Mouse (Mus musculus) gastrocnemius, adult 2 months (tissue): ENCODE measurements at regions not wholly inside any gene's neighbourhood (a gene's known extent, or its start where the extent isn't known, plus 50 kb on each side); places are given as distances from the start of the nearest gene placed in this dataset.
"Not testable (repeated sequence)": the region's sequence is repeated elsewhere in the genome, so short reads cannot be mapped to it uniquely, and the experiment has no call there.

Experiments used
- DNase-seq: peaks from one replicate; pipeline ENCODE4 v3.0.0; 2022
- H3K27ac ChIP-seq: fragments of 200-600 bp; 2 replicates; pipeline ENCODE4 v1.8.1; 2022; ENCODE audit warnings: mild to moderate bottlenecking
- H3K4me3 ChIP-seq: fragments of 200-600 bp; 2 replicates; pipeline ENCODE4 v1.8.1; 2022; ENCODE audit warnings: mild to moderate bottlenecking, moderate library complexity
- CTCF ChIP-seq: fragments of 200-600 bp; IDR thresholded peaks from 2 replicates; pipeline ENCODE4 v1.8.1; 2022; ENCODE audit warnings: antibody characterized with exemption, mild to moderate bottlenecking, moderate library complexity
- intact Hi-C: fragments of 180-260 bp; cut with DNase I; formaldehyde crosslinking; loops from one replicate; pipeline ENCODE4 v1.15.1; 2025

- Histone ChIP-seq H3K27ac (no peak overlapping the region), H3K4me3 (no peak overlapping the region)
- intact Hi-C loops, result no loop called here
- no peak for TF ChIP-seq CTCF
- no peak for DNase-seq
Measured at GRCm38 (mm10) chr17:16753090-16753489, 310.8 kb upstream of the Zfp960 start.

DNA sequence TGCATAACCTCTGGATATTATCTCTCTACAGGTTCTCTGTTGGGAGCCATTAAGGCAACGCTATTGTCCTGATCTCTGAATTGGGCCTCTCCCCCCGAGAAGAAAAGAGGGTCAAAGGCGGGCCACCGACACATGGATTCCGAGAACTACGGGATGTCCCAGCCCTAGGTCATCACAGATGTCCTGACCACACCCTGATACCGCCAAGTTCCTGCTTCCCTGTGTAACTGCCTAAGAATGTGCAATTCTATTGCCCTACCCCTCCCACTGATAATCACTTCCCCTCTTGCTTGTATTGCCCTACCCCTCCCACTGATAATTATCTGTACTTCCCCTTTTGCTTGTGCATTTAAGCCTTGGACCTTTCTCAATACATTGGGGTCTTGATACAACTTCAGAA lies 293.3 kb upstream of the Zfp960 start:
- H3K4me3 ChIP-seq, H3K27ac ChIP-seq, DNase-seq, intact Hi-C loops: not testable (repeated sequence)

DNA sequence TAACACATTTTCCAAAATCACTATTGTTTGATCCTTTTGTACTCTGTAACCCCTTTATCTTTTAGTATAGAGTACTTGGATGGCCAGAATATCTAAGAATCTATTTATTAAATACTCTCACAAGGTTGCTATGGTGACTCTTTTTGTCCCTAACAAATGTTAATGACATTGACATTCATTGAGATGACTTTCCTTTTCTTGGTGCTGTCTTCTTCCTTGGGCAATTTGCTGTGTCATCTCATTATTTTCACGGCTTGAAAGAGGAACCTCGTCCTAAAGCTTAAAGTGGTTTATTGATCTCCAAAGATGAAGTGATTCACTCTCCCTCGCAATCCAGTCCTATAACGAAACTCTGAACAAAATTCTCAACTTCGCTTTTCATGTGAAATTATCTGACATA lies 265.6 kb upstream of the Zfp960 start:
- no peak overlapping the region for H3K4me3 ChIP-seq
- intact Hi-C loops, result no loop called here
- no peak for TF ChIP-seq CTCF
- no peak overlapping the region for H3K27ac ChIP-seq
- DNase-seq, result no peak

DNA sequence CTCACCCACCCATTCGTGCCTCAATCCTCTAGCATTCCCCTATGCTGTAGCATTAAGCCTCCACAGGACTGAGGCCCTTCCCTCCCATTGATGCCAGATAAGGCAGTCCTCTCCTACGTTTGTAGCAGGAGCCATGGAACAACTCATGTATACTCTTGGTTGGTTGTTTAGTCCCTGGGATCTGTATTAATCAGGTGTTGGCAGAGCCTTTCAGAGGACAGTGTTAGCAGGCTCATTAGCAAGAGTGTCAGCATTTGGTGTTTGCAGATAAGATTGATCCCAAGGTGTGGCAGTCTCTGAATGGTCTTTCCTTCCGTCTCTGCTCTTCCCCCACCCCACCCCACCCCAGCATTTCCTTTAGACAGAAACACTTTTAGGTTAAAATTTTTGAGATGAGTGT lies 258.9 kb upstream of the Zfp960 start:
- no peak for TF ChIP-seq CTCF
- intact Hi-C loops, result loop anchor here (10.0 kb wide), 1 partner anchor 870 kb away; no protein-coding TSS in a partner anchor
- no peak for DNase-seq
- Histone ChIP-seq H3K27ac (no peak overlapping the region), H3K4me3 (no peak overlapping the region)

GRCm38 (mm10) chr17:16818421-16818820 lies 245.5 kb upstream of the Zfp960 start:
- intact Hi-C loops, result no loop called here
- no peak for TF ChIP-seq CTCF
- Histone ChIP-seq H3K4me3 (no peak overlapping the region), H3K27ac (no peak overlapping the region)
- DNase-seq, result no peak

DNA sequence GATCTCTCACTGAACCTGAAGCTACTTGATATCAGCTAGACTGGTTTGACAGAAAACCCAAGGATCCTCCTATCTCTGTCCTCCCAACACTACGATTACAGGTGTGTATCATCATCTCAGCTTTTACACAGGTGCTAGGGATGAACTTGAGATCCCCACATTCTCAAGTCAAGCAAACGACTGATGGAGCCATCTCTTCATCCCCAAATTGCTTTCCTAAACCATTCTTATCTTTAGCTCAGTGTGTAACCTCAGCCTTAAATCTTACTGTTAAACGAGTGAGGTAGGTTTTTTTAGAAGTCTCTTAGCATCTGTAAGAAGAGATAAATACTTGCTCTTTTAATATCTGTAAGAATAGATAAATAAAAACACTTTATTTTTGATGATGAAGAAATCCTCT lies 242.2 kb upstream of the Zfp960 start:
- TF ChIP-seq CTCF, result no peak
- H3K4me3 ChIP-seq, result no peak overlapping the region
- DNase-seq, result no peak
- H3K27ac ChIP-seq, result no peak overlapping the region
- intact Hi-C loops, result no loop called here

DNA sequence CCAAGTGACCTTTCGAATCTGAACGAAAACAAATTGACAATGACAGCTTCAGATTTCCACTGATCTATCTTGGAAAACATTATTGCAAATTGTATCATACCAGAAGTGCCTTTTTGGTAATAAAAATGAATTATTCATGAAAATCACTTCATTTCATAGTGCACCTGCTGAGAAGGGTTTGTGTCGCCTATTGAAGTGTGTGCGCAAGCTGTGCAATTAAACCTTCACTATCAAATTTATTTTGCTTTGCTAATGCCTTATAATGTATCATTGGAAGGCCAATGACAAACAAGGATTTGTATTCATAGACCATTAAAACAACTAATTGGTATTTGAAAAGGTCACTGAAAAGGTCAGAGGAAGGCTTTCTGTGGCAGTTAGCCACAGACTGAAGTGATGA lies 224.8 kb upstream of the Zfp960 start:
- TF ChIP-seq CTCF, result no peak
- DNase-seq, result no peak
- intact Hi-C loops, result no loop called here
- H3K4me3 ChIP-seq, result no peak overlapping the region
- no peak overlapping the region for H3K27ac ChIP-seq

DNA sequence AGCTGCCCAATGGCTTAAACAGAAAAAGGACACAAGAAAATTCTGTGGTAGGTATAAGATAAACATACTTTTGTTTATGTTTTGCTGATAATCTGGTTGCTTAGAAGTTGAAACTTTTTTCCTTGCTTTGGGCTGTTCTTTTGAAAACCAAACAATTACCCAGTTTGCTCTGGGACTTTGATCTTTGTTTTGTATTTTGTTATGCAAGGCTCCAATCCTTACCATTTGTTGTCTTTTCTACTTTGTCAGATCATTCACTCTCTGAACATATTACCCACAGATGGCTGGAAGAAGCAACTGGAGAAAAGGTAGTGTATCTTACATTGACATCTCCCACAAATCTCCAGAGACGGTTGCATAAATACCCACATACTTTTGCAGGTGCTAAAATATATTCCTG lies 203.1 kb upstream of the Zfp960 start:
- TF ChIP-seq CTCF, result no peak
- H3K4me3 ChIP-seq, result no peak overlapping the region
- intact Hi-C loops, result no loop called here
- no peak for DNase-seq
- no peak overlapping the region for H3K27ac ChIP-seq

DNA sequence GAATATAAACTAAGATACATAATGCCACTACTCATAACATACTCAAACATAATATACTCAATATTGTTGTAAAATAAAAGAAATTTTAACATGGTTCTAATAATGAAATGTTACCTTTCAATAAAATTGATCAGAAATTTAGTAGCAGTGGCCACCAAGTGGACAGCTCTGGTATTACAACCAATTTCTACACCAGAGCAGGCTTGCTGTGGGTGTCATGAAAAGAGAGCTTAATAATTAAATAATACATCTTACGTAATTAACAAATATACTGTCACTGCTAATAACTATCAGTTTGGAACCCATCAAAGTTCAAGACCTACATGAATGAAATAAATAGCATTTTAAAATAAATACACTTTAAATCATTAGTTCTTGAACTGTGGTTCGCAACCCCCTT lies 163.1 kb upstream of the Zfp960 start:
- Histone ChIP-seq H3K27ac (no peak overlapping the region), H3K4me3 (no peak overlapping the region)
- intact Hi-C loops, result loop anchor here (5.0 kb wide), 2 partner anchors 1098 to 1113 kb away; no protein-coding TSS in a partner anchor
- peak; percentile 30 for DNase-seq
- peak; percentile 86 for TF ChIP-seq CTCF

DNA sequence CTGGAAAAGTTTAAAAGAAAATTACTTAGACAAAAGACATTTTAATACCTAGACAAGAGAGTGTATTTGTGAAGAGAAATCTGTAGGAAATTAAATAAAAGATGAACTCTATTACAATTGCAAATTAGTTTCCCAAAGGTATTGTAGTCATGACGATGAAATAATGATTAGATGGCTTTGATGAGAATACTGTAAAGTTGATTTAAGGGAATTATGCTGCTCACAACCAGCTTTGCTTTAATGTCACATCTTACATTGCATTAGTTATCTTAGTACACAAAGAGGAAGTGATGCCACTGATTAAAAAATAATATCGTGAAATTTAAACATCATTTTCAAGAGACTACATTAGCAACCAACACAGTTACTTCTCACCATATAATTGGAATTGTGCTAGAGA lies 145.7 kb upstream of the Zfp960 start:
- no peak for DNase-seq
- Histone ChIP-seq H3K4me3 (no peak overlapping the region), H3K27ac (no peak overlapping the region)
- no peak for TF ChIP-seq CTCF
- intact Hi-C loops, result no loop called here

DNA sequence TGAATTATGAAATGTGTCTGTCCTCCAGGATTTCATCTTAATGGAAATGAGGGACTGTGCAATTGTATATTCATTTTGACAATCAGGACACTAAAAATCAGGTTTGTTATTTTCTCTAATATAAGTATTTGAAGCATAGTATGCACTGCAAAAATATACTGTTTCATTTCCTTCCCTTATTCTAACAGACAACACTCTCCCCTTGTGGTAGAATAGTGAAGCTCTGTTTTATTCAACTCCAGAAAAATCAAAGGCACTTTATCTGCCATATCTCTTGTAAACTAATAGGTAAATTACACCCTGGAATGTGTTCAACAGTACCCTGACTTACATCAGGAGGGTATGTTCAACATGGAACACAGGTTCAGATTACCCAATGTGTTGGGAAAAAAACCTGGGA lies 137.7 kb upstream of the Zfp960 start:
- Histone ChIP-seq H3K4me3 (no peak overlapping the region), H3K27ac (no peak overlapping the region)
- TF ChIP-seq CTCF, result peak; percentile 41
- DNase-seq, result no peak
- intact Hi-C loops, result no loop called here

- intact Hi-C loops, result not testable (repeated sequence)
- peak; percentile 90 for DNase-seq
- Histone ChIP-seq H3K27ac (peak overlapping the region; percentile 91), H3K4me3 (peak overlapping the region; percentile 78)
Measured at GRCm38 (mm10) chr17:16951092-16952016, 112.6 kb upstream of the Zfp960 start.

GRCm38 (mm10) chr17:16952146-16952545 lies 111.8 kb upstream of the Zfp960 start:
- intact Hi-C loops, DNase-seq: not testable (repeated sequence)
- H3K4me3 ChIP-seq, result peak overlapping the region; percentile 78

DNA sequence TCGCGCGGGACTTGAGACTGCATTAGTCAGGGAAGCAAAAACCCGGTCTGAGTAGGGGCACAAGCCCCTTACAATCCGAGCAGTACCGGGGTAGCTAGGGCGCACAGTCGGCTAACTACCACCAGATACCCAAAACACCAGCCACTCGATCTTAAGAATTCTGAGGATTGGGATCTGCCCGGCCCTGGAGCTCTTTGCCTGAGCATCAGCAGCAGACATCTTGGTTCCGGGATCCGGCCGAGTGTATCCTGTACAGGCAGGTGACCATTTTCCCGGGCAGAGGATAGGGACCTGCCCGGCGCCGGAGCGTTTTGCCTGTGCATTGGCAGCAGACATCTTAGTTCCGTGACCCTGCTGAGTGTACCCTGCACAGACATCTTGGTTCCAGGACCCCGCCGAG lies 66.7 kb upstream of the Zfp960 start:
- DNase-seq, H3K4me3 ChIP-seq, H3K27ac ChIP-seq, intact Hi-C loops: not testable (repeated sequence)

More at GRCm38 (mm10) chr17:16952146-16952545, 111.8 kb upstream of the Zfp960 start:
- peak overlapping the region; percentile 91; the same call in 1 of the 2 replicates for H3K27ac ChIP-seq
